Mouse (Mus musculus): Measurements from ENCODE around the gene Gm49359. TPM values are rescaled to one million over a fixed set of nuclear protein-coding genes. Genes with fewer than 3 reads are reported as not detected.
A peak's percentile ranks its signal among the peaks of the same experiment; 100 is the strongest.
"Not testable (repeated sequence)": the region's sequence is repeated elsewhere in the genome, so short reads cannot be mapped to it uniquely, and the experiment has no call there.

Gene Gm49359
- 11.3 and 12.5 TPM in 2 replicates for total RNA-seq (2021)
- long read RNA-seq, experiment 1, partial matches to known transcripts: 0 of 5 reads
- long read RNA-seq, experiment 1, other reads (novel, unspliced or antisense): 0 of 5 reads
- long read RNA-seq, experiment 2: 0 reads

- DNase-seq: peak; percentile 93
Observed at GRCm38 (mm10) chr13:62466424-62467334, at the start of gene Gm49359. Gm49359 (minus strand) TSS chr13:62466832.

- DNase-seq: not testable (repeated sequence)
Observed at GRCm38 (mm10) chr13:62510641-62511420, 44.2 kb upstream of the Gm49359 start.

DNA sequence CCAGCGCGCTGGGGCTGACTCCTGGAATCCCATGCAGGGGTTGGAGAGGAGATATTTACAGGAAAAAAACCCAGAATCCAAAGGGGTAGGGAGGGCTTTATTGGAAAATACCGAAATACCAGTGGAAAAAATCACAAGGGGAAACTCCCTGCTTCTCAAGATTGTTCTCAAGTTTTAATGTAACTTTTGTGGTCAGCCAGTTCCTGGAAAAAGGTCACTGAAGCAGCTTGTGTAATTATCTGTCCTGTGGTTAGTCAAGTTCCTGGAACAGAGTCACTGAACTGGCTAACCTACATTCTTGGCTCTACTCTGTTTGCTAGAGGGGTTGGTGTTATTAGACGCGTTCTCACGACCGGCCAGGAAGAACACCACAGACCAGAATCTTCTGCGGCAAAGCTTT lies 6.0 kb upstream of the Gm49359 start:
- DNase-seq: not testable (repeated sequence)

DNA sequence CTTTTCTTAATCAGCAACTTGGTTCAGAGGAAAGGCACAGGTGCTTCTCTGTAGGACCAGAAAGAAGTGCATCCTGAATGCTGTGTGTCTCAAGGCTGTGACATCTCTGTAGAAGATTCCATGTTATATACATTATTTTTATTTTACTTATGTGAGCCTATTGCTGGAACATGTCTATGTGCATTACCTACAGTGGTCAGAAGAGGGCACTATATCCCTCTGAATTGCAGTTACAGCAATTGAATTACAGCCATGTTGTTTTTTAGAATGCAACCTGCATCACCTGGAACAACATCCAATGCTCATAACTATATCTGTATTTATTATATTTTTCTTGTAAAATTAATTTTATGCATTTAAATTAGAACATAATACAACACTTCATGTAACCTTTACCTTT lies 3.3 kb upstream of the Gm49359 start:
- peak; percentile 29 for DNase-seq

Small RNA genes within 50 kb of the gene (microRNA-seq; reads per million reads assigned to microRNA genes)
- 0 to 0.38 reads per million in 2 experiments for gene Gm22256

Other genes with a start within 250 kb of the Gm49359 start
- gene Gm3604, start 83.7 kb downstream of the Gm49359 start, total RNA-seq (2021): 1.1 and 1.5 TPM in 2 replicates
- gene Zfp935, start 91.7 kb upstream of the Gm49359 start, total RNA-seq (2021): not detected in 2 replicates
- 6.1 and 7.6 TPM in 2 replicates for gene Zfp934, start 104.4 kb upstream of the Gm49359 start, total RNA-seq (2021)
- 1.6 and 2.1 TPM in 2 replicates for gene 6720489N17Rik, start 157.3 kb upstream of the Gm49359 start, total RNA-seq (2021)